Mouse (Mus musculus) layer of hippocampus, adult 11-12 months (tissue): Measurements from ENCODE around the gene Tram2.

Experiments
- DNase-seq: peaks from one replicate; pipeline ENCODE4 v3.0.0; 2022; ENCODE audit warnings: low spot score

The Tram2 gene

DNA sequence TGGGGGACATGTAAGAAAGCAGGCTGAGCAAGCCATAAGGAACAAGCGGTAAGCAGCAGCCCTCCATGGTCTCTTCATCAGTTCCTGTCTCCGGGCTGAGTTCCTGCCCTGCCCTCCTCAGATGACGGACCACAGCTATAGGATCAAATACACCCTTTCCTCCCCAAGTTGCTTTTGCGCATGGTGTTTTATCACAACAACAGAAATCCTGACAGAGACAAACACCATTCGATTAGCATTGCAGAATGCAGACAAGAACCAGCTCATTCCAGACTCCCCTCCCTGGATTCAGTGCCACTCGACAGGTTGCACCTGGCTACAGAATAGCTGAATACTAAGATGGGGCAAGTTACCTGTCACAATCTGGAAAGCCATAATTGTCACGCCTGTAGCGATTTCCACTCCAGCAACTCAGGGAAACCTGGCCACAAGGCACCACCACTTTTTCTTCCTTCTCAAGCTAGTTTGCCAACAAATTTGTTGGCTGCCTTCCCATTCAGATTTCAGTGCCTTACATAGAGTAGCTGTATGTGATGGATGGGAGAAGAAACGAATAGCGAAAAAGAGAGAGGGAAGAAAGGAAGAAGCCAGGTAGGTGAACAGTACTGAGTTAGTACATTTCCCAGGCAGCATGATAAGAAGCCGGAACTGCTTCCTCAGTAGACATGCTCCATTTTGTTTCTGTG, 11.3 kb downstream of the Tram2 start:
- DNase-seq = no peak

- DNase-seq = no peak
Measured at GRCm38 (mm10) chr1:21064153-21064552, 14.9 kb downstream of the Tram2 start.

DNA sequence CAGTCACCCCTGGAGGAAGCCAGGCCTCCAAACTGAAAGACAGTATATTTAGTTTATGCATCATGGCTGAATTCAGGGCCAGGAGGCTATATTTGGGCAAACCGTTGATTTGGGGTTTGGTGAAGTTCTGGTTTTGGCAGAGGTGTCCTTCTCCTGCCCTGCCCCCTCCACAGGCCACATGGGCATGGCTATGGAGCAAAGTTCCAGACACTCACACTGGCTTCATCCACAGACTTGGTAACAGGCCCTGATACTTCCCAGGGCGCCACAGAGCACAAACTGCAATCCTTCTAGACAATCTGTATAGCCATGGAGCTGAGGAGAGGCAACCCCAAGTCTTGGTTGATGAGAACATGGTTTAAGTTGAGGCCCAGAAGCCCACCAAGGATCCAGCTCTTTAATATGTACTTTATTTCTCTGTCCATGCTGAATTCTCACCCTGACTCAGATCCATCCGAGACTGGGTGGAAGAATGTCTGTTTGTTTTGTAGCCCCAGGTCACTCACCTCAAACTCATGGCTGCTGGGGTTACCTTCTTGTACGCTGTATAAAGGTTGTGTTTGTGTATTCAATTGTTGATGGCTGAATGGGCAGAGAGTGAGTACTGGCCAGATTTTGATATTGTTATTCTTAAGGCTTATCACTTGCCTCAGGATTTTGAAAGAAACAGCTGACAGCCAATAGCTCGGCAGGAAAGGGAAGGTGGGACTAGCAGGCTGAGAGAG, 19.5 kb downstream of the Tram2 start:
- DNase-seq = no peak

DNA sequence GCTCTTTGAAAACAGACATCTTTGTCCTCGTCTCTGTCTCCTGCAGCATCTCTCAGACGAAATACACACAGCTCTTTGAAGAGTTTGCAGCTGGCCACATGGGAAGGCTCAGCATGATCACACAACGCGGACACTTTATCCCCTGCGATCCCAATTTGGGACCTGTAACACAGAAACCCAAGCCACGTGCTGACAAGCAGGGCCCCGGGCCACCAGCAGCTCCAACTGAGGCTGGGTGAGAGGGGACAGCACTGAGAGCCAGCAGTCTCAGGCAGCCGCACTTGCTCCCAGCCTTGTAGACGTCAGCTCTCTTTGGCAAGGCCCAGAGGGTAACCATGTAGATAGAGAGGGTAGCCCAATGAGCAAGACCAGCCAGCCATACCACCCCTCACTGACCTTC, 26.0 kb downstream of the Tram2 start:
- no peak for DNase-seq

GRCm38 (mm10) chr1:21052608-21053007, 26.4 kb downstream of the Tram2 start:
- no peak for DNase-seq

- DNase-seq = no peak
Measured at GRCm38 (mm10) chr1:21052132-21052545, 26.9 kb downstream of the Tram2 start.

- no peak for DNase-seq
Measured at GRCm38 (mm10) chr1:21049005-21049404, 30.0 kb downstream of the Tram2 start.

DNA sequence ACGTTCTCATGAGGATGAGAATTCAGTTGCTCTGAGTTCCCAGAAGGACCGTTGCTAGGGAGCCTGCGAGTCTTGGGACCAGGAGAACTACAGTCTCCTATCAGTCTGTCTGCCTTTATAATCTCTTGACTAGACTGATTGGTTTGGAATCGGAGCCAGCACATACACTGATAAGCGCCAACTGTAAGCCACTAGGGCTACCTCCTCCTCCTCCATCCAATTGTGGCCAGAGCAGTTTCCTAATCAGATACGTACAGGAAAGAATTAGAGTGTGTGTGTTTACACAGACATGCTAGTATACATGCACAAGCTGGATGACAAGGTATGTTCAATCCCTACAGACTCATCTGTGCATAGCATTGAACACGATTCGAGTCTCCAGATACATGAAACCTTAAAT, 30.6 kb downstream of the Tram2 start:
- no peak for DNase-seq

DNA sequence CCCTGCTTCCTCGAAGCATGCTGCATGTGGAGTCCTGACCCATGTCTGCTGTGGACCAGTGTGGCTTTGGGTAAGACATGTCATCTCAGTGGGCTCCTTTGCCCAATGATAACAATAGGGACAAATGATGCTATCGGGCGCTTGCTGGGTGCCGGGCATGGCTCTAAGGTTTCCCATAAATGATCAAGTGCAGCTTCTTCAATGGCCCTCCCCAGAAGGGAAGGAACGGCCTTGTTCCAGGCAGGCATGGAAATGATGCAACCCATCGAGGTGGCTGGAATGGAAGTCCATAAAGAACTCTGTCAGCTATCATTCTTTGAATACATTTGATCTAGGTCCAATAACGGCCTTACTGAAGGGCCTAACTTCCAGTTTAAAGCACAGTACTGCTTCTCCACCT, 36.6 kb downstream of the Tram2 start:
- DNase-seq = no peak

DNA sequence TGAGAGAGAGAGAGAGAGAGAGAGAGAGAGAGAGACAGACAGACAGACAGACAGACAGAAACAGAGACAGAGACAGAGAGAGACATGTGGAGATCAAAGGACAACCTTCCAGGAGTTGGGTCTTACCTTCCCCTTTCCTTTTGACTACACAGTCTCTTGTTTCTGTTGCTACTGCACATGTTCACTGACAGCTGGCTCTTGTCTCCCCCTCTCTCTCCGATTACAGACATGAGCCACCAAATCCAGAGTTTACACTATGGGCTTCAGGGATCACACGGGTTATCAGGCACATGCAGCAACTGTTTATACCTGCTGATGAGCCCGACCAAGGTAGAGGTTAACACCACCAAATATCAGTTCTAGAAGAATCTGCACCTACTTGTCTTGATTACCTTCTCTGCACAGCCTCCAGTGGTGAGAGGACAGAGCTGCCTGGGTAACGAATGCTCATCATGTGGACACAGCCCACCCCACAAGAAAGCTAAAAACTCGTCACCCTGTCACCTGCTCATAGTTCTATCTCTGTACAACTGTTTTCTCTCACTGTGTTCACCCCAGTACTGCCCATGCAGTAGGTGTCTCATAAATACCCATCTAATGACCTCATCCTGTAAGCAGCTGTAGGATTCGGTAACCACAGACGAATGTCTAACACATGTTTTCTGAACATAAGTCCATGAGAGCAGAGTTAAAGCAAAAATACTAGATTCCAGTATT, 38.3 kb downstream of the Tram2 start:
- DNase-seq = no peak

DNA sequence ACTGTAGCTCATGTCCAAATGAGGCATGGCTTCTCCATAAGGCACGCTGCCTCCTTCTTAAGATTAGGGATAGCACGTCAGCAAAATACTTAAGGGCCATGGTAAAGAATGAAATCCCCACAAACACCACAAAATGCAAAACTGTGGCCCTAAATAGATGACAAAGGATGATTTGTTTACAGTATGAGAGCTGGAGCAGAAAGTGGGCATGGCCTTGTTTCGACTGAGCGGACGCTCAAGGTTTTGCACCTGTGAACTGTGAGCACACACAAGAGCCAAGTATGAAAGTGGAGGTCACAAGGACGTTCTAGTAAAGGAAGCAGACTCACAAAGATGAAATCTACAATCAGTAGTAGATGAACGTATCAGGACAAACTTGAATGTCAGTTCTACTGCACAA, 38.9 kb downstream of the Tram2 start:
- DNase-seq = no peak

- DNase-seq = no peak
Measured at GRCm38 (mm10) chr1:21039564-21039963, 39.5 kb downstream of the Tram2 start.

DNA sequence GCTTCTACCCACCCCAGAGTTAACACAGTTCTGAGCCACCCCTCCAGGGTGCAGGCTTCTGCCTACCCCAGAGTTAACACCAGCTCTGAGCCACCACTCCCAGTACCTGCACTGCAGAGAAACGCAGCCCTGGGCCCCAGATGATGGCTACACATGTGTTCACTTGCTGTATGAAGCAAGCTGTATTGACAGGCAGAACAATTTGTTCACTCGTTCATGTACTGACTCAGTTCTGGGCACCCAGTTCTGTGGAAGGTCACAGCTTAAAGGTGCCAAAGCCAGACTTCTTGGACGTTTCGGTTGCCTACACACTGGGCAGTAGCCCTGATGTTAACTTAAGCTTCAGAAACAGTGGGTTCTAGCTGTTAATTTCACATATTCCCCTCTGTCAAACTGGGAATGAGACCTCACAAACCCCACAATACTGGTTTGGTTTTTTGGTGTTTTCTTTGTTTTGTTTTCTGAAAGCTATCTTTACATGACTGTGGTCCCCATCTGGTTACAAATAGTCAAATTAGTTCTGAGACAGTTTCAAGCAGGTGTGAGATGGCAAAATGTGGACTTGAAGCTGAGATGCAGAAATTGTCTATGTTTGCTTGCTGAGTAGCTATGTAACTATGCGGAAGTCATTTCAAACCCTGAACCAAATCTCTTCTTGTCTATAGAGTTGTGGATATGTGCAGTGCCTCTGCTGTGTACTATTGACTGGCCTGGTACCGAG, 41.0 kb downstream of the Tram2 start:
- no peak for DNase-seq

DNA sequence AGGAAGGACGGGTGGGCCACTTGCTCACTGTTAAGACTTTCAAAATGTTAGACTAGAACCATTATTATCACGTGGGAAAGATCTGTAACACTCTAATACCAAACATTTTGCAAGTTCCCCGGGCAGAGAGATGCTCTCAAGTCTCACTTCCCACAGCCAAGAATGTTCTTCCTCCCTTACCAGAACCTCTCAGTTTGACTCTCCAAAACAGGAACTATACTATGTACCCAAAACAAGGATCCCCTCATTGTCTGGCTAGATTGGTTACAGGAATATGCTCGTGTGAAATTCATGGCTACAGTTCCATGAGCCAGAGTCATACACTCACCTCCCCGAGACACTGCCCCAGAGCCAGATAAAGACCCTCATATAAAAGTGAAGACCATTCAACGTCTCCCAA, 43.2 kb downstream of the Tram2 start:
- no peak for DNase-seq

GRCm38 (mm10) chr1:21033792-21034119, 45.3 kb downstream of the Tram2 start:
- DNase-seq = no peak

- no peak for DNase-seq
Measured at GRCm38 (mm10) chr1:21033065-21033791, 45.8 kb downstream of the Tram2 start.

- DNase-seq = no peak
Measured at GRCm38 (mm10) chr1:21031650-21032049, 47.4 kb downstream of the Tram2 start.

DNA sequence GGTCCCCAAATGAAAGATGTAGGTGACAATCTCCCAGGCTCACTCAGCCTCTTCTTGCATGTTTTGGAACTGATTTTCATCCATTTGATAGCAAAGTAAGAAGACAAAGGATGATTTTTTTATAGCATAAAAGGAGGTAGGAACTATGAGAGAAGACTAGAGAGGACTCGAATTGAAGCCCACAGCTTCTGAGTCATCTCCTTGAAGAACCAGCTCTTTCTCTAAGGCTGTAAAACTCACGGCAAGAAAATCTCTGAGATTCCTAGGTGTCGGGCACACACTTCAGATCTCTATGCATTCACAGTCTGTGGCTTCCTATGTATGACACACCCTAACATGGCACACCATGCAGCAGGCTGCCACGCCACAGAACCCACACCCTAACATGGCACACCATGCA, 50.0 kb downstream of the Tram2 start:
- DNase-seq = no peak

GRCm38 (mm10) chr1:21026534-21026933, 52.5 kb downstream of the Tram2 start:
- DNase-seq = no peak

DNA sequence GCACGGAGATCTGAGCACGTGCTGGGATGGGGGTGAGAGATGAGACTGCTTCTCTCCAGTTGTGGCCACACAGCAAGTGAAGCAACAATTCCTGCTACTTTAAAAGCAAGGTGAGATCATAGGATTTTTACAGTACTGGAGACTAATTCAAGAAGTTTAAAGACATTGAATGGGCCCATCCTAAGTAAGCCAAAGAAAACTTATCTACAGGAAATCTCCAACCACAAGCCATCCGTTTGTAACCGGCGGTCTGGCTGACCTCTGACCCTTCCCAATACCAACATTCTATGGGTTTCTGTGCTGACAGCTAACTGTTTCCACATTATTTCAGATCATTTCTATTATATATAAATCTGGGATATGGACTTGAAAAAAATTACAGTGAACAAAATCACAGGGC, 53.8 kb downstream of the Tram2 start:
- DNase-seq = no peak

DNA sequence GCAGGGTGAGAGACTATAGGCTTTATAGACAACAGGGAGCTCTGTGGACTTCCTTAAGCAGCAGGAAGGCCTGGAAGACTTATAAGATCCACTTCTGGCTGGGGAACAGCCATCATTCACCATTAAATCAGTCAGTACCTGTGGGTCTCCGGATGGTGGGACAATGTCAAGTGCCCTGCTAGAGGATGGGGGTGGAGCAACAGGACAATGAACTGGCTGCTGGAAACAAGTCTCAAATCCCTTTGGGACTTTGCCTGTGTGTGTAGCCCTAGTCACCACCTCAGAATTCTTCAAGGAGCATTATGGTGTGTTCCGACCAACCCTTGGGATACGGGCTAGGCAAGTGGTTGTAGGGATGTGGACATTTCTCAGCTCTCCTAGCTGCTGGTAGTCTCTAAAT, 55.9 kb downstream of the Tram2 start:
- DNase-seq = no peak

GRCm38 (mm10) chr1:21014463-21014862, 64.6 kb downstream of the Tram2 start:
- no peak for DNase-seq
